Mouse (Mus musculus): ENCODE results near the gene Thoc7. TPM values are rescaled to one million over a fixed set of nuclear protein-coding genes. Genes with fewer than 3 reads are reported as not detected.
A peak's percentile ranks its signal among the peaks of the same experiment; 100 is the strongest.
"Not testable (repeated sequence)": the region's sequence is repeated elsewhere in the genome, so short reads cannot be mapped to it uniquely, and the experiment has no call there.

Thoc7 gene
- polyA plus RNA-seq, 1 experiment from 2014 or later: 158 TPM

- no peak overlapping the region for H3K9ac ChIP-seq (ENCODE audit: low read depth, low read length)
- no peaks in the 10 kb centered on the region for H3K9me3 ChIP-seq (ENCODE audit: control insufficient read depth, low read length)
- peak; percentile 76; the same call in 1 of the 2 replicates for ATAC-seq
- H3K36me3 ChIP-seq (ENCODE audit: control insufficient read depth, insufficient read depth, low read length): no peaks in the 10 kb centered on the region
- no peak overlapping the region for H3K27ac ChIP-seq (ENCODE audit: low read depth, low read length)
- WGBS: 43% methylated on average over 6 of the region's 6 CpGs
- no peaks in the 10 kb centered on the region for H3K27me3 ChIP-seq (replicated peaks; ENCODE audit: control insufficient read depth, insufficient read depth, low read length)
- no peak overlapping the region for H3K4me2 ChIP-seq (ENCODE audit: low read length)
- H3K4me1 ChIP-seq (ENCODE audit: control insufficient read depth, insufficient read depth, low read depth, low read length): no peaks in the 10 kb centered on the region
- H3K4me3 ChIP-seq (ENCODE audit: low read length): no peak overlapping the region
Measured at GRCm38 (mm10) chr14:13971644-13972234, 10.1 kb upstream of the Thoc7 start.

GRCm38 (mm10) chr14:13970513-13970912, 8.9 kb upstream of the Thoc7 start:
- no peaks in the 10 kb centered on the region for H3K9me3 ChIP-seq (ENCODE audit: control insufficient read depth, low read length)
- H3K9ac ChIP-seq (ENCODE audit: low read depth, low read length): no peak overlapping the region
- 89% methylated on average over 3 of the region's 3 CpGs for WGBS
- H3K4me1 ChIP-seq (ENCODE audit: control insufficient read depth, insufficient read depth, low read depth, low read length): no peaks in the 10 kb centered on the region
- no peaks in the 10 kb centered on the region for H3K27me3 ChIP-seq (replicated peaks; ENCODE audit: control insufficient read depth, insufficient read depth, low read length)
- no peak overlapping the region for H3K4me3 ChIP-seq (ENCODE audit: low read length)
- no peak overlapping the region for H3K27ac ChIP-seq (ENCODE audit: low read depth, low read length)
- H3K4me2 ChIP-seq (ENCODE audit: low read length): no peak overlapping the region
- no peak for ATAC-seq
- no peaks in the 10 kb centered on the region for H3K36me3 ChIP-seq (ENCODE audit: control insufficient read depth, insufficient read depth, low read length)

DNA sequence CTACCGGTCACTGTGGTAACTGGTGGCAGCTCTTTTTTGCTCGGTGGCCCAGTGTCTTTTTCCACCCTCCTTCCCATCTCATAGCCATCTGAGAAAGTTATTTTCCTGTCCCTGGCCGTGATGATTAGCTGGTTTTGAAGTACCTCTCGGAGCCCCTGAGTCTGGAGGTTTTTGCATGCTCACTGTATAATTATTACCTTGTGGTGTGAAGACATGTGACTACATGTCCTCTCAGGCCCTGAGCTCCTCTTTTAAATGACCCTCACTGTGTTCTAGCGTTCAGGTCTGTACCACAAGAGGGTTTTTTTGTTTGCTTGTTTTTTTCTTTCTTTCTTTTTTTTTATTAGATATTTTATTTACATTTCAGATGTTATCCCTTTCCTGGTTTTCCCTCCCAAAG, 6.8 kb upstream of the Thoc7 start:
- H3K4me3 ChIP-seq (ENCODE audit: low read length): no peak overlapping the region
- no peaks in the 10 kb centered on the region for H3K9me3 ChIP-seq (ENCODE audit: control insufficient read depth, low read length)
- no peaks in the 10 kb centered on the region for H3K27me3 ChIP-seq (replicated peaks; ENCODE audit: control insufficient read depth, insufficient read depth, low read length)
- ATAC-seq: no peak
- no peak overlapping the region for H3K9ac ChIP-seq (ENCODE audit: low read depth, low read length)
- no peak overlapping the region for H3K4me2 ChIP-seq (ENCODE audit: low read length)
- no peaks in the 10 kb centered on the region for H3K36me3 ChIP-seq (ENCODE audit: control insufficient read depth, insufficient read depth, low read length)
- no peak overlapping the region for H3K27ac ChIP-seq (ENCODE audit: low read depth, low read length)
- no peaks in the 10 kb centered on the region for H3K4me1 ChIP-seq (ENCODE audit: control insufficient read depth, insufficient read depth, low read depth, low read length)
- WGBS: 88% methylated on average over 5 of the region's 5 CpGs

DNA sequence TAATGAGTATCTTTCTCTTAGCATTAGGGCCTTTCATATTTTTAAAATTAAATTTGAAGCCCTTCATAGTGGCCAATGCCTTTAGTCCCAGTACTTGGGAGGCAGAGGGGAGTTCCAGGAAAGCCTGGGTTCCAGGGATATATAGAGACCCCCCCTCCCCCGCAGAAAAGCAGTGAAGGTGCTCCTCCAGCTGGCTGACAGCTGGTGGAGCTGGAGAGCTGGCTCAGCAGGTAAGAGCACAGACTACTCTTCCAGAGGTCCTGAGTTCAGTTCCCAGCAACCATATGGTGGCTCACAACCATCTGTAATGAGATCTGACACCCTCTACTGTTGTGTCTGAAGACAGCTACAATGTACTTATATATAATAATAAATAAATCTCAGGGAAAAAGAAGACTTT, 6.0 kb upstream of the Thoc7 start:
- H3K4me3 ChIP-seq (ENCODE audit: low read length): no peak overlapping the region
- 28% methylated on average over 1 of the region's 1 CpGs for WGBS
- ATAC-seq: no peak
- no peak overlapping the region for H3K9ac ChIP-seq (ENCODE audit: low read depth, low read length)
- H3K9me3 ChIP-seq (ENCODE audit: control insufficient read depth, low read length): no peaks in the 10 kb centered on the region
- H3K4me1 ChIP-seq (ENCODE audit: control insufficient read depth, insufficient read depth, low read depth, low read length): no peaks in the 10 kb centered on the region
- H3K27ac ChIP-seq (ENCODE audit: low read depth, low read length): no peak overlapping the region
- H3K36me3 ChIP-seq (ENCODE audit: control insufficient read depth, insufficient read depth, low read length): no peaks in the 10 kb centered on the region
- no peaks in the 10 kb centered on the region for H3K27me3 ChIP-seq (replicated peaks; ENCODE audit: control insufficient read depth, insufficient read depth, low read length)
- no peak overlapping the region for H3K4me2 ChIP-seq (ENCODE audit: low read length)

- Histone ChIP-seq H3K27me3 (replicated peaks; ENCODE audit: control insufficient read depth, insufficient read depth, low read length) (no peaks in the 10 kb centered on the region), H3K9ac (ENCODE audit: low read depth, low read length) (no peak overlapping the region), H3K4me3 (ENCODE audit: low read length) (no peak overlapping the region), H3K4me2 (ENCODE audit: low read length) (no peak overlapping the region), H3K27ac (ENCODE audit: low read depth, low read length) (no peak overlapping the region), H3K9me3 (ENCODE audit: control insufficient read depth, low read length) (no peaks in the 10 kb centered on the region), H3K36me3 (ENCODE audit: control insufficient read depth, insufficient read depth, low read length) (no peaks in the 10 kb centered on the region), H3K4me1 (ENCODE audit: control insufficient read depth, insufficient read depth, low read depth, low read length) (peaks cover 15% of the 10 kb centered on the region)
- ATAC-seq: no peak
- WGBS: 97% methylated on average over 1 of the region's 1 CpGs
Measured at GRCm38 (mm10) chr14:13963527-13963926, 1.9 kb upstream of the Thoc7 start.

DNA sequence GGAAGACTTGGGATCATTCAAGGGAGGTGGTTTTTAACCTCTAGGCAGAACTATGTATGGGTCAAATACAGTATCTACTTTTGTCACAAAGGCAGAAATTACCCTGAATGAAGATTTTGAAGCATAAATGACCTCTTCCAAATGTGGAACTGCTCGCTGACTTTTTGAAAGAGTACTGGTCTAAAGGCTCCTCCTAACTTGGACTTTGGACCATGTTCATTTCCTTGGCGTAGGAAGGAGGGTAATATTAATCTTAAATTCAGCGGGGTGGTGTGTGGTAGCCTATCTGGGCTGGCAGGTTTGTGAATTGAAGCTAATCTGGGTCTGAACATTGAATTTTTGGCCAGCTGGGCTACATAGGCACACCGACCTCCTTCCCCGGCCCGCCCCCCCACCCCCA, 824 bp upstream of the Thoc7 start:
- Histone ChIP-seq H3K4me1 (ENCODE audit: control insufficient read depth, insufficient read depth, low read depth, low read length) (peaks cover 19% of the 10 kb centered on the region), H3K27me3 (replicated peaks; ENCODE audit: control insufficient read depth, insufficient read depth, low read length) (no peaks in the 10 kb centered on the region), H3K9me3 (ENCODE audit: control insufficient read depth, low read length) (no peaks in the 10 kb centered on the region), H3K4me2 (ENCODE audit: low read length) (no peak overlapping the region), H3K36me3 (ENCODE audit: control insufficient read depth, insufficient read depth, low read length) (no peaks in the 10 kb centered on the region), H3K9ac (ENCODE audit: low read depth, low read length) (no peak overlapping the region), H3K27ac (ENCODE audit: low read depth, low read length) (no peak overlapping the region), H3K4me3 (ENCODE audit: low read length) (no peak overlapping the region)
- ATAC-seq: no peak
- 92% methylated on average over 6 of the region's 6 CpGs for WGBS

DNA sequence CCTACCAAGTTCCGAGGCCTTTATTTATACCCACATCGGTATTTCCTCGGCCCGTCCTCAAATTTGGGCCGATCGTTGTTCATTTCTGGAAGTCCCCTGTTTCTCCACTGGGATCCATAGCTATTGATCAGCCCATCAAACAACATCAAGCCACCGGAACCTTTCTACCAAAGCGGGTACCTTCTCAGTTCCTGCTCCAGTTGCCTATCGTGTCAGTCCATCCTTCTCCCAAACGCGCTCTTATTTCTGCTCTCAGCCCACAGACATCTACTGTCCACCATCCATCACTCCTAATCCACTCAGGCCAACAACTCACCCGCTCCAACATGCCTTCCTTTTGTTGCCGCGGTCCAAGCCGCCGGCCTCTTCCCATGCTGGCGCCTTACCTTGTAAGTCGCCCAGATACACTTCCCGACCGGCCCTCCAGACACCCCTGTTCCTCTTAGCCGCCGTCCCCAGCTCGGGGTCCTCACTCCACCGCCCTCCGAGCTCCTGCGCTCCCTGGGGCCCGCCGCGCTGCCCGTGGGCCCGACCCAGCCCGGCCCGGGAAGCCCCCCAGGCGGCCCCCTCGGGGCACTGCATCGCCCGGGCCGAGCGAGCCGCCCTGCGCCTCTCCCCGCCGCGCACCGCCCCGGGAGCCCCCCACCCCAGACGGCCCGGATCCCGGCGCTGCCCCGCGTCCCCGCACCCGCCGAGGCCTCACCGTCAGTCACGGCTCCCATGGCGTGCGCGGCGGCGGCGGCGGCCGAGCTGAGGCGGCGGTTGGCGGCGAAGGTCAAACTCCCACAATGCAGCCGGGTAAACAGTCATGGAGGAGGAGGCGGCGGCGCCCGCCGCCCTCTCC, 948 bp downstream of the Thoc7 start:
- H3K27me3 ChIP-seq (replicated peaks; ENCODE audit: control insufficient read depth, insufficient read depth, low read length): no peaks in the 10 kb centered on the region
- peak overlapping the region; percentile 86 for H3K27ac ChIP-seq (ENCODE audit: low read depth, low read length)
- ATAC-seq: peak; percentile 88
- peaks cover 19% of the 10 kb centered on the region for H3K4me1 ChIP-seq (ENCODE audit: control insufficient read depth, insufficient read depth, low read depth, low read length)
- H3K36me3 ChIP-seq (ENCODE audit: control insufficient read depth, insufficient read depth, low read length): no peaks in the 10 kb centered on the region
- under 1% methylated on average over 63 of the region's 75 CpGs for WGBS
- peak overlapping the region; percentile 100 for H3K9ac ChIP-seq (ENCODE audit: low read depth, low read length)
- H3K9me3 ChIP-seq (ENCODE audit: control insufficient read depth, low read length): no peaks in the 10 kb centered on the region
- H3K4me3 ChIP-seq (ENCODE audit: low read length): peak overlapping the region; percentile 98
- peak overlapping the region; percentile 78 for H3K4me2 ChIP-seq (ENCODE audit: low read length)

DNA sequence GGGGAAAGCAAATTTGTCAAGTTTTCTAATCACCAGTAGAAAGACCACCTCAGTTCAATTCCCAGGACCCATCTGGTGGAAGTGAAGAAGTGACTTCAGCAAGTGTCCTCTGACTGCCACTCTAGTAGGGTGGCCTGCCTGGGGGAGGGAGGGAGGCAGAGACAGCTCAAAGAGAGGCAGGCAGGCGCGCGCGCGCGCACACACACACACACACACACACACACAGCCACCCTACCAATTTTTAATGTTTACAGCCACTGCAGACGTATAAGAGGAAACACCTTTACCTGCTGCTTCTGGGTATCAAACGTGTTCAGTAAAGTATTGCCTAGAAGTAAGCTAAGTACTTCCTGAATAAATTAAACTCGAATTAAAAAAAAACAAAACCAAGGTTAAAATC, 1.6 kb downstream of the Thoc7 start:
- no peaks in the 10 kb centered on the region for H3K9me3 ChIP-seq (ENCODE audit: control insufficient read depth, low read length)
- peak overlapping the region; percentile 78 for H3K4me2 ChIP-seq (ENCODE audit: low read length)
- peaks cover 19% of the 10 kb centered on the region for H3K4me1 ChIP-seq (ENCODE audit: control insufficient read depth, insufficient read depth, low read depth, low read length)
- H3K27me3 ChIP-seq (replicated peaks; ENCODE audit: control insufficient read depth, insufficient read depth, low read length): no peaks in the 10 kb centered on the region
- WGBS: 0% methylated on average over 9 of the region's 9 CpGs
- H3K36me3 ChIP-seq (ENCODE audit: control insufficient read depth, insufficient read depth, low read length): no peaks in the 10 kb centered on the region
- H3K4me3 ChIP-seq (ENCODE audit: low read length): peak overlapping the region; percentile 98
- peak overlapping the region; percentile 100 for H3K9ac ChIP-seq (ENCODE audit: low read depth, low read length)
- ATAC-seq: peak; percentile 46
- peak overlapping the region; percentile 86 for H3K27ac ChIP-seq (ENCODE audit: low read depth, low read length)

- ATAC-seq; H3K4me3 ChIP-seq (ENCODE audit: low read length); H3K9me3 ChIP-seq (ENCODE audit: control insufficient read depth, low read length); H3K4me1 ChIP-seq (ENCODE audit: control insufficient read depth, insufficient read depth, low read depth, low read length); H3K27ac ChIP-seq (ENCODE audit: low read depth, low read length); H3K27me3 ChIP-seq (replicated peaks; ENCODE audit: control insufficient read depth, insufficient read depth, low read length); H3K9ac ChIP-seq (ENCODE audit: low read depth, low read length); H3K4me2 ChIP-seq (ENCODE audit: low read length): not testable (repeated sequence)
- peaks cover 22% of the 10 kb centered on the region for H3K36me3 ChIP-seq (ENCODE audit: control insufficient read depth, insufficient read depth, low read length)
- WGBS: 94% methylated on average over 3 of the region's 3 CpGs
Measured at GRCm38 (mm10) chr14:13952151-13952550, 9.5 kb downstream of the Thoc7 start.

Measured in hindbrain, embryonic 16.5 days (tissue).